Mouse (Mus musculus) spleen, adult 2 months (tissue): Measurements from ENCODE around the gene Sh3gl1.

Source experiments
- CTCF ChIP-seq: fragments of 200-500 bp; IDR thresholded peaks from 2 replicates; pipeline ENCODE4 v1.5.1; 2011; ENCODE audit warnings: mild to moderate bottlenecking, inconsistent platforms; ENCODE audit not compliant: insufficient read depth, insufficient read length, insufficient replicate concordance; ENCODE audit errors: extremely low read depth
- POLR2A ChIP-seq: fragments of 200-500 bp; IDR thresholded peaks from 2 replicates; pipeline ENCODE4 v1.6.1; 2011; ENCODE audit warnings: low read depth, low read length, inconsistent platforms

DNA sequence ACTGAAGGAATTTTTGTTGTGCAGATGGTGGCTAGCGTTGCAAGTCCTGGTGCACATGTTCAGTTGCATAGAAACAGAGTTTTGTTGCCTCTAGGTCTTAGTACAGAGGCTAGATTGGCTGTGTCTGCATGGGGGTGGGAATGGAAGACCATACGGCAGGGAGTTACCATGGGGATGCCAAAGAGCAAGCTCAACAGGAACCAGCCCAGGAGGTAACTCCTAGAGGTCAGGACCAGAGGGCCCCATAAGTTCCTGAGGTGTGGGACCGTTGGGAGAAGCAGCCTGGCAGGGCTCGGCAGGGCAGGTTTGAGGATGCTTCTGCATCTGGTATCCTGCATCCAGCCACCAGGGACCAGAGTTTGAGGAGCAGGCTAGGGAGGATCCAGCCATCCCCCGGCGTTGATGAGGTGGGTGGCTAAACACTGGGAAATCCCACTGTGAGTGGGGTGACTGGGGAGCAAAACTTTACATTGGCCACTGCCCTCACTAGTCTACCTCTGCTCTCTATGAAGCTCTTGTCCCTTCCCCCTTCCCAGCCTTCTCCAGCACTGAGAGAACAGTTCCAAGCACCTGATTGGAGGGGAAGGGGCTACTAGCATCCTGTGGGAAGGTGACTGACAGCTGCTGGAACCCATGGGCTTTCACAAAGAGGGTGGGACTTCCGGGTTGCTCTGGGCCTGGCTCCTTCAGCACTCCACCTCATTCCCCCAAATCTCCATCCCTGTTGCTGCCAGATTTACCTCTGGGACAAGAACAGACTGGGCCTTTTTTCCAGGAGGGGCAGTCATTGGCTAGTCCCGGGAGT lies 44.5 kb upstream of the Sh3gl1 start:
- no peak for TF ChIP-seq CTCF
- no peak for TF ChIP-seq POLR2A
